Mouse (Mus musculus) hindbrain, embryonic 15.5 days (tissue): Measurements from ENCODE around the gene Mast4. TPM values are rescaled to one million over a fixed set of nuclear protein-coding genes. Genes with fewer than 3 reads are reported as not detected.

ENCODE experiments used
- ATAC-seq: fragments of 200-750 bp; cut with Nextera tagmentation; 2 replicates; pipeline ENCODE4 v1.8.0; 2017; ENCODE audit warnings: low read depth, moderate number of reproducible peaks, moderate TSS enrichment; ENCODE audit not compliant: low FRiP score
- H3K27ac ChIP-seq: fragments of 300-500 bp; sonication (generic); replicated peaks from 2 replicates; pipeline ENCODE4 v1.5.1; 2015; ENCODE audit warnings: mild to moderate bottlenecking, inconsistent platforms
- H3K27me3 ChIP-seq: fragments of 300-500 bp; sonication (generic); 2 replicates; pipeline ENCODE4 v1.6.1; 2015; ENCODE audit warnings: control low read depth, inconsistent platforms
- H3K36me3 ChIP-seq: fragments of 300-500 bp; sonication (generic); 2 replicates; pipeline ENCODE4 v1.6.1; 2015; ENCODE audit warnings: control low read depth, inconsistent platforms
- H3K4me1 ChIP-seq: fragments of 300-500 bp; sonication (generic); replicated peaks from 2 replicates; pipeline ENCODE4 v1.6.1; 2015; ENCODE audit warnings: control low read depth, inconsistent platforms
- H3K4me2 ChIP-seq: fragments of 300-500 bp; sonication (generic); 2 replicates; pipeline ENCODE4 v1.6.1; 2015; ENCODE audit warnings: moderate library complexity, mild to moderate bottlenecking, inconsistent platforms
- H3K4me3 ChIP-seq: fragments of 300-500 bp; sonication (generic); 2 replicates; pipeline ENCODE4 v1.5.1; 2015; ENCODE audit warnings: mild to moderate bottlenecking, inconsistent platforms
- H3K9ac ChIP-seq: fragments of 300-500 bp; sonication (generic); 2 replicates; pipeline ENCODE4 v1.6.1; 2015; ENCODE audit warnings: inconsistent platforms
- H3K9me3 ChIP-seq: fragments of 300-500 bp; sonication (generic); 2 replicates; pipeline ENCODE4 v1.6.1; 2016; ENCODE audit warnings: control low read depth, inconsistent platforms
- WGBS: fragments of 180-500 bp; shearing (Covaris S2); methylation state at CpG from one replicate; pipeline ENCODE4 v1.1.7; 2015; 5-methylcytosine and 5-hydroxymethylcytosine counted together
- polyA plus RNA-seq: library from polyadenylated mRNA; unstranded; fragments of >200 nt; fragmentation: Nextera tagmentation; extraction: Ambion mirVana; gene quantifications from 2 replicates; pipeline ENCODE4 v1.2.1, GENCODE M21; 2015

Mast4 gene
- polyA plus RNA-seq, 1 experiment from 2014 or later = 29.1 TPM

- no peak overlapping the region for H3K9ac ChIP-seq
- no peak overlapping the region for H3K4me3 ChIP-seq
- H3K4me2 ChIP-seq = no peak overlapping the region
- H3K27me3 ChIP-seq = no peaks in the 10 kb centered on the region
- no peaks in the 10 kb centered on the region for H3K4me1 ChIP-seq
- H3K27ac ChIP-seq = no peak overlapping the region
- H3K36me3 ChIP-seq = no peaks in the 10 kb centered on the region
- no peak for ATAC-seq
- no peaks in the 10 kb centered on the region for H3K9me3 ChIP-seq
- WGBS = 82% methylated on average over 9 of the region's 9 CpGs
Observed at GRCm38 (mm10) chr13:103206644-103207043, 127.7 kb downstream of the Mast4 start.

- no peaks in the 10 kb centered on the region for H3K4me1 ChIP-seq
- 96% methylated on average over 5 of the region's 5 CpGs for WGBS
- H3K36me3 ChIP-seq = no peaks in the 10 kb centered on the region
- H3K4me3 ChIP-seq = no peak overlapping the region
- H3K4me2 ChIP-seq = no peak overlapping the region
- no peak overlapping the region for H3K27ac ChIP-seq
- ATAC-seq = no peak
- no peak overlapping the region for H3K9ac ChIP-seq
- H3K9me3 ChIP-seq = no peaks in the 10 kb centered on the region
- no peaks in the 10 kb centered on the region for H3K27me3 ChIP-seq
Observed at GRCm38 (mm10) chr13:103205191-103205590, 129.1 kb downstream of the Mast4 start.

GRCm38 (mm10) chr13:103203376-103203895, 130.9 kb downstream of the Mast4 start:
- Histone ChIP-seq H3K27ac (no peak overlapping the region), H3K4me2 (no peak overlapping the region), H3K9ac (no peak overlapping the region), H3K27me3 (no peaks in the 10 kb centered on the region), H3K36me3 (no peaks in the 10 kb centered on the region), H3K4me3 (no peak overlapping the region), H3K9me3 (no peaks in the 10 kb centered on the region), H3K4me1 (no peaks in the 10 kb centered on the region)
- ATAC-seq = no peak
- WGBS = 30% methylated on average over 1 of the region's 1 CpGs

GRCm38 (mm10) chr13:103201016-103201760, 133.1 kb downstream of the Mast4 start:
- H3K4me2 ChIP-seq = no peak overlapping the region
- ATAC-seq = no peak
- H3K4me1 ChIP-seq = 0 out of 2 replicates have a peak, but pooled peaks cover 3% of the 10 kb centered on the region
- H3K9ac ChIP-seq = no peak overlapping the region
- 74% methylated on average over 10 of the region's 10 CpGs for WGBS
- no peaks in the 10 kb centered on the region for H3K36me3 ChIP-seq
- no peaks in the 10 kb centered on the region for H3K9me3 ChIP-seq
- H3K27me3 ChIP-seq = no peaks in the 10 kb centered on the region
- no peak overlapping the region for H3K4me3 ChIP-seq
- H3K27ac ChIP-seq = no peak overlapping the region

- Histone ChIP-seq H3K4me3 (no peak overlapping the region), H3K9ac (no peak overlapping the region), H3K4me2 (no peak overlapping the region), H3K36me3 (no peaks in the 10 kb centered on the region), H3K27me3 (no peaks in the 10 kb centered on the region), H3K9me3 (no peaks in the 10 kb centered on the region), H3K27ac (no peak overlapping the region), H3K4me1 (0 out of 2 replicates have a peak, but pooled peaks cover 3% of the 10 kb centered on the region)
- WGBS = 81% methylated on average over 2 of the region's 2 CpGs
- no peak for ATAC-seq
Observed at GRCm38 (mm10) chr13:103199823-103200660, 134.3 kb downstream of the Mast4 start.

GRCm38 (mm10) chr13:103198210-103198940, 135.9 kb downstream of the Mast4 start:
- H3K9me3 ChIP-seq = no peaks in the 10 kb centered on the region
- 0 out of 2 replicates have a peak, but pooled peaks cover 3% of the 10 kb centered on the region for H3K4me1 ChIP-seq
- ATAC-seq = no peak
- WGBS = 64% methylated on average over 9 of the region's 9 CpGs
- H3K4me2 ChIP-seq = no peak overlapping the region
- no peak overlapping the region for H3K27ac ChIP-seq
- no peak overlapping the region for H3K4me3 ChIP-seq
- H3K27me3 ChIP-seq = no peaks in the 10 kb centered on the region
- H3K9ac ChIP-seq = no peak overlapping the region
- no peaks in the 10 kb centered on the region for H3K36me3 ChIP-seq

GRCm38 (mm10) chr13:103196307-103196706, 138.0 kb downstream of the Mast4 start:
- 0 out of 2 replicates have a peak, but pooled peaks cover 3% of the 10 kb centered on the region for H3K4me1 ChIP-seq
- H3K9me3 ChIP-seq = no peaks in the 10 kb centered on the region
- WGBS = 88% methylated on average over 5 of the region's 5 CpGs

GRCm38 (mm10) chr13:103195847-103196246, 138.4 kb downstream of the Mast4 start:
- H3K9me3 ChIP-seq = no peaks in the 10 kb centered on the region
- no peaks in the 10 kb centered on the region for H3K36me3 ChIP-seq
- WGBS = 87% methylated on average over 3 of the region's 3 CpGs
- no peak overlapping the region for H3K27ac ChIP-seq
- 0 out of 2 replicates have a peak, but pooled peaks cover 3% of the 10 kb centered on the region for H3K4me1 ChIP-seq
- no peak overlapping the region for H3K4me3 ChIP-seq
- ATAC-seq = no peak
- H3K9ac ChIP-seq = no peak overlapping the region
- H3K27me3 ChIP-seq = no peaks in the 10 kb centered on the region
- no peak overlapping the region for H3K4me2 ChIP-seq

More at GRCm38 (mm10) chr13:103196307-103196706, 138.0 kb downstream of the Mast4 start:
- Histone ChIP-seq H3K27ac (no peak overlapping the region), H3K36me3 (no peaks in the 10 kb centered on the region), H3K27me3 (no peaks in the 10 kb centered on the region), H3K9ac (no peak overlapping the region), H3K4me3 (no peak overlapping the region), H3K4me2 (no peak overlapping the region)
- no peak for ATAC-seq

- Histone ChIP-seq H3K4me2 (no peak overlapping the region), H3K9me3 (no peaks in the 10 kb centered on the region), H3K4me1 (no peaks in the 10 kb centered on the region), H3K27ac (no peak overlapping the region), H3K9ac (no peak overlapping the region), H3K36me3 (no peaks in the 10 kb centered on the region), H3K27me3 (no peaks in the 10 kb centered on the region), H3K4me3 (no peak overlapping the region)
- ATAC-seq = no peak
- WGBS = 86% methylated on average over 5 of the region's 5 CpGs
Observed at GRCm38 (mm10) chr13:103183566-103183965, 150.7 kb downstream of the Mast4 start.

- Histone ChIP-seq H3K36me3 (no peaks in the 10 kb centered on the region), H3K4me2 (no peak overlapping the region), H3K27ac (no peak overlapping the region), H3K4me1 (no peaks in the 10 kb centered on the region), H3K9ac (no peak overlapping the region), H3K27me3 (no peaks in the 10 kb centered on the region), H3K4me3 (no peak overlapping the region), H3K9me3 (no peaks in the 10 kb centered on the region)
- no peak for ATAC-seq
- WGBS = 92% methylated on average over 9 of the region's 9 CpGs
Observed at GRCm38 (mm10) chr13:103181836-103182235, 152.5 kb downstream of the Mast4 start.

- Histone ChIP-seq H3K4me3 (no peak overlapping the region), H3K36me3 (no peaks in the 10 kb centered on the region), H3K27me3 (no peaks in the 10 kb centered on the region), H3K27ac (no peak overlapping the region), H3K9me3 (no peaks in the 10 kb centered on the region), H3K4me1 (peaks cover 9% of the 10 kb centered on the region; the same call in 1 of the 2 replicates), H3K4me2 (no peak overlapping the region), H3K9ac (no peak overlapping the region)
- no peak for ATAC-seq
- 32% methylated on average over 7 of the region's 7 CpGs for WGBS
Observed at GRCm38 (mm10) chr13:103176871-103177270, 157.4 kb downstream of the Mast4 start.
